Comparison of ENCODE assay signal across 9 mouse cellular contexts in the genomic region with DNA sequence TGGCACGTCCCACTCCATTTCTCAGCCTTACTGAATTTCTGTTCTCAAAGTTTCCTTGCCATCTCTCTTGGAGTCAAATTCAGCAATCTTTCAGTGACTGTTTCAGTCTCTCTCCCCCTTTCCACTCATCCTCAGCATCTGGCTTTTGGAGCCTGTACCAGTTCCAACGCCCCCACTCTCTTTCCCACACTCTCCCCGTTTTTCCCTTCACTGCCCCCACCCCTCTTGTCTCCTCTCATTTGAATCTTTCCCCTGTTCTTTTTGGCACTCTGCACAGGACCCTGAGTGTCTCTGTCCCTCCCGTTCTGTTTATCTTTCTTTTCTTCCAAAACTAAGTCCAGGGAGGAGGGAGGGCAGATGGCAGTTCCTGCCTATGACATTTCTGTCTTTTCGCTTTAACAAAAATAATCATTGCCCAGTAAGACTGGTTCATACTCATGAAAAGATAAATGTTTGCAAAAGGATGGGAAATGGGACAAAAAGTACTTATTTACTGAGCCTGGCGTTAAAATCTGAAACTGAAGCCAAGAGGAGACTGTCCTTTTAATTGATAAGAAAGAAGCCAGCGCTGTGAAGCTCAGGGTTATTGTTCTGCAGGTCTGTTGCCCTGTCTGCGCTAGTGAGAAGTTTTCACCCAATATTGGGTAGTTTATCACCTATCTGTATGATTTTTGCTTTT.
A peak's percentile ranks its signal among the peaks of the same experiment; 100 is the strongest.
DNase-seq lines count a peak whose midpoint lies in the region; ATAC-seq and TF ChIP-seq lines count a peak whose summit lies in the region.
"Had no signal": no experiment of that assay in that cellular context is flagged by ENCODE, and none has a peak within 500 bp of the region (broad histone marks: within the 10 kb centered on the region; RNA-seq: fewer than 3 reads in every experiment).

No protein-coding gene starts in this region.

- peak overlapping the region; percentile 57 for H3K27ac ChIP-seq in layer of hippocampus, adult 2 months
- H3K27ac ChIP-seq in heart, embryonic 10.5 days: peak overlapping the region; percentile 79
- H3K27ac ChIP-seq in liver, embryonic 12.5 days: peak overlapping the region; percentile 17; the same call in 1 of the 2 replicates
- no peak overlapping the region for H3K27ac ChIP-seq in midbrain, embryonic 15.5 days
- H3K27ac ChIP-seq: midbrain, embryonic 12.5 days had no signal

- H3K36me3 ChIP-seq in heart, embryonic 10.5 days: no peaks in the 10 kb centered on the region
- H3K36me3 ChIP-seq in liver, embryonic 12.5 days: no peaks in the 10 kb centered on the region
- no peaks in the 10 kb centered on the region for H3K36me3 ChIP-seq in midbrain, embryonic 15.5 days (replicated peaks)
- H3K36me3 ChIP-seq: midbrain, embryonic 12.5 days had no signal

- ATAC-seq in liver, embryonic 12.5 days: no peak
- no peak for ATAC-seq in midbrain, embryonic 15.5 days (replicated peaks)

- peak in 1 of 2 experiments; percentile 8 for DNase-seq in layer of hippocampus, adult 2 months (ENCODE audit: low spot score in 2 of 2)
- no peak for DNase-seq in layer of hippocampus, postnatal 10 days (ENCODE audit: low spot score in 2 of 2)
- peak; percentile 75 for DNase-seq in brain, adult 2 months (ENCODE audit: low read depth, low spot score)
- no peak for DNase-seq in heart, embryonic 10.5 days (ENCODE audit: low spot score)
- DNase-seq in spleen, postnatal 4 days (ENCODE audit: low spot score in 2 of 2): no peak
- DNase-seq in thymus, adult 18-20 months: no peak

- peaks cover 17% of the 10 kb centered on the region for H3K4me1 ChIP-seq in heart, embryonic 10.5 days
- H3K4me1 ChIP-seq in liver, embryonic 12.5 days: peaks cover 13% of the 10 kb centered on the region
- no peaks in the 10 kb centered on the region for H3K4me1 ChIP-seq in midbrain, embryonic 15.5 days
- H3K4me1 ChIP-seq: midbrain, embryonic 12.5 days had no signal

- peak overlapping the region; percentile 53 for H3K4me2 ChIP-seq in liver, embryonic 12.5 days
- H3K4me2 ChIP-seq in midbrain, embryonic 15.5 days: no peak overlapping the region
- H3K4me2 ChIP-seq: midbrain, embryonic 12.5 days had no signal

- H3K27me3 ChIP-seq in heart, embryonic 10.5 days (ENCODE audit: insufficient read depth, poor library complexity, severe bottlenecking): no peaks in the 10 kb centered on the region
- no peaks in the 10 kb centered on the region for H3K27me3 ChIP-seq in liver, embryonic 12.5 days (replicated peaks)
- H3K27me3 ChIP-seq in midbrain, embryonic 15.5 days (replicated peaks): no peaks in the 10 kb centered on the region
- H3K27me3 ChIP-seq: midbrain, embryonic 12.5 days had no signal

- H3K9ac ChIP-seq in liver, embryonic 12.5 days: no peak overlapping the region
- H3K9ac ChIP-seq in midbrain, embryonic 15.5 days: no peak overlapping the region
- H3K9ac ChIP-seq: midbrain, embryonic 12.5 days had no signal

- no peaks in the 10 kb centered on the region for H3K9me3 ChIP-seq in heart, embryonic 10.5 days
- no peaks in the 10 kb centered on the region for H3K9me3 ChIP-seq in liver, embryonic 12.5 days (replicated peaks)
- no peaks in the 10 kb centered on the region for H3K9me3 ChIP-seq in midbrain, embryonic 15.5 days
- H3K9me3 ChIP-seq: midbrain, embryonic 12.5 days had no signal

- no peak for TF ChIP-seq CTCF in layer of hippocampus, adult 2 months (conservative IDR thresholded peaks at IDR 0.05)

- peak overlapping the region; percentile 42; the same call in 1 of the 2 replicates for H3K4me3 ChIP-seq in layer of hippocampus, adult 2 months
- H3K4me3 ChIP-seq in heart, embryonic 10.5 days: peak overlapping the region; percentile 46; the same call in 1 of the 2 replicates
- no peak overlapping the region for H3K4me3 ChIP-seq in liver, embryonic 12.5 days
- H3K4me3 ChIP-seq in midbrain, embryonic 15.5 days: no peak overlapping the region
- H3K4me3 ChIP-seq: midbrain, embryonic 12.5 days had no signal

- WGBS in heart, embryonic 10.5 days: 49% methylated on average over 8 of the region's 8 CpGs
- 60% methylated on average over 8 of the region's 8 CpGs for WGBS in liver, embryonic 12.5 days (ENCODE audit: insufficient replicate concordance)
- WGBS in midbrain, embryonic 15.5 days: 74% methylated on average over 8 of the region's 8 CpGs

Comparison
In these comparisons a context has a peak if more than half of its experiments do, and no peak if none do; other contexts are left out.
1. H3K4me3 ChIP-seq: peak in layer of hippocampus, adult 2 months (single experiment) and heart, embryonic 10.5 days (single experiment); none in liver, embryonic 12.5 days (single experiment) and midbrain, embryonic 15.5 days (single experiment).